Mouse (Mus musculus) neutrophil, adult 59 days (primary cell): ENCODE data around the gene Cyp2b10. TPM values are rescaled to one million over a fixed set of nuclear protein-coding genes. Genes with fewer than 3 reads are reported as not detected.

Experiments used
- total RNA-seq, 2 experiments: library from RNA; stranded (reverse); gene quantifications; 1 replicate in 1 of 2; 2 replicates in 1 of 2; pipeline ENCODE4 v1.2.4; 2023

The Cyp2b10 gene
- total RNA-seq = not detected

DNA sequence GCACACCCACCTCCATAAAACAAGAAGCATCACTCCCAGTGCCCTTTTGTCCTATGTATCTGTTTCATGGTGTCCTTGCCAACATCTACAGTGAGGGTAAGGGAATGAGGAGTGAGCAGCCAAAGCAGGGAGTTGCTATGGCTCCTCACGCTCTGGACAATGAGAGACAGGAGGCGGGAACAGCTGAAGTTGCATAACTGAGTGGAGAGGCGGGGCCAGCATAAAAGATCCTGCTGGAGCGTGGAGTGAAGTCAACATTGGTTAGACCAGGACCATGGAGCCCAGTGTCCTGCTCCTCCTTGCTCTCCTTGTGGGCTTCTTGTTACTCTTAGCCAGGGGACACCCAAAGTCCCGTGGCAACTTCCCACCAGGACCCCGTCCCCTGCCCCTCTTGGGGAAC is at the start of gene Cyp2b10:
Gene Cyp2b10 (plus strand): TSS at position 210 of the 400 bp plus-strand sequence.

Other genes starting within 250 kb of the Cyp2b10 start
- 10 to 100 TPM; 41.4 to 49.7 TPM for gene Bckdha, start 238.6 kb upstream of the Cyp2b10 start, total RNA-seq
- 10 to 100 TPM; 27.7 to 34.1 TPM for gene Exosc5, start 238.5 kb upstream of the Cyp2b10 start, total RNA-seq
- under 1 TPM in 1 of 2 experiments, not detected in 1; 0.42 TPM for gene Tmem91, start 222.5 kb upstream of the Cyp2b10 start, total RNA-seq
- gene B9d2, start 216.8 kb upstream of the Cyp2b10 start, total RNA-seq = 10 to 100 TPM; 26.2 to 28.7 TPM
- 100 to 1,000 TPM; 166 to 200 TPM for gene Tgfb1, start 210.6 kb upstream of the Cyp2b10 start, total RNA-seq
- 10 to 100 TPM; 66.4 to 74.4 TPM for gene Ccdc97, start 178.5 kb upstream of the Cyp2b10 start, total RNA-seq
- 100 to 1,000 TPM; 199 to 224 TPM for gene Hnrnpul1, start 142.9 kb upstream of the Cyp2b10 start, total RNA-seq
- gene Axl, start 108.9 kb upstream of the Cyp2b10 start, total RNA-seq = 1 to 10 TPM; 4.0 to 6.3 TPM
- not detected for gene Cyp2s1, start 80.7 kb upstream of the Cyp2b10 start, total RNA-seq
- not detected for gene Cyp2b13, start 163.9 kb downstream of the Cyp2b10 start, total RNA-seq